Mouse (Mus musculus) embryonic facial prominence, embryonic 15.5 days (tissue): ENCODE data around the gene Arap2. TPM values are rescaled to one million over a fixed set of nuclear protein-coding genes. Genes with fewer than 3 reads are reported as not detected.

Experiments used
- ATAC-seq: fragments of 200-750 bp; cut with Nextera tagmentation; 2 replicates; pipeline ENCODE4 v1.8.0; 2017; ENCODE audit warnings: low read depth, moderate TSS enrichment; ENCODE audit not compliant: insufficient number of reproducible peaks, low FRiP score, low TSS enrichment
- H3K27ac ChIP-seq: fragments of 300-500 bp; sonication (generic); replicated peaks from 2 replicates; pipeline ENCODE4 v1.5.1; 2015; ENCODE audit warnings: mild to moderate bottlenecking, inconsistent platforms
- H3K27me3 ChIP-seq: fragments of 300-500 bp; sonication (generic); 2 replicates; pipeline ENCODE4 v1.6.1; 2015; ENCODE audit warnings: inconsistent platforms
- H3K36me3 ChIP-seq: fragments of 300-500 bp; sonication (generic); 2 replicates; pipeline ENCODE4 v1.6.1; 2015; ENCODE audit warnings: mild to moderate bottlenecking, inconsistent platforms
- H3K4me1 ChIP-seq: fragments of 300-500 bp; sonication (generic); 2 replicates; pipeline ENCODE4 v1.6.1; 2015; ENCODE audit warnings: inconsistent platforms
- H3K4me2 ChIP-seq: fragments of 300-500 bp; sonication (generic); replicated peaks from 2 replicates; pipeline ENCODE4 v1.6.1; 2015; ENCODE audit warnings: mild to moderate bottlenecking, inconsistent platforms
- H3K4me3 ChIP-seq: fragments of 300-500 bp; sonication (generic); replicated peaks from 2 replicates; pipeline ENCODE4 v1.5.1; 2015; ENCODE audit warnings: mild to moderate bottlenecking, inconsistent platforms
- H3K9ac ChIP-seq: fragments of 300-500 bp; sonication (generic); 2 replicates; pipeline ENCODE4 v1.6.1; 2015; ENCODE audit warnings: inconsistent platforms
- H3K9me3 ChIP-seq: fragments of 300-500 bp; sonication (generic); replicated peaks from 2 replicates; pipeline ENCODE4 v1.6.1; 2016; ENCODE audit warnings: inconsistent platforms
- WGBS: fragments of 180-500 bp; shearing (Covaris S2); methylation state at CpG from one replicate; pipeline ENCODE4 v1.1.7; 2015; 5-methylcytosine and 5-hydroxymethylcytosine counted together
- polyA plus RNA-seq: library from polyadenylated mRNA; unstranded; fragments of >200 nt; fragmentation: Nextera tagmentation; extraction: Ambion mirVana; gene quantifications from 2 replicates; pipeline ENCODE4 v1.2.1, GENCODE M21; 2015

The Arap2 gene
- polyA plus RNA-seq, 1 experiment from 2014 or later, result 12.9 TPM

DNA sequence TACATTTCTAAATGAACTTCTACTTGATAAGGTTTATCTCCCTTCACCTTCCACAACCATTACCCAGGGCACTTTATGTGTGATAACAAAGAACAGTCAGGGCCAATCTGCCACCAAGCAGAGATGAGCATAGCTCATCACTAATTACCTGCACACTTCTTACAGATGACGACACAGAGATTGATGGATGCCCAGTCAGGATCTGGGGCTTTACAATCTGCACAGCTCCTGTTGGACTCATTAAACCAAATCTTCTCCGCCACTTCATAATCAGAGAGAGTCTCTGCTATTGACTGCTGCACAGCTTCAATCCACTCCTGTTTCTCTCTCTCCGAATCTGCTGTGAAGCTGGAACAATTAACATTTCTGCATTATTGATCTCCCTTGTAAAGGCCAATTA is 82.8 kb downstream of the Arap2 start:
- Histone ChIP-seq H3K4me1 (no peaks in the 10 kb centered on the region), H3K9ac (no peak overlapping the region), H3K9me3 (no peaks in the 10 kb centered on the region), H3K36me3 (no peaks in the 10 kb centered on the region), H3K27me3 (no peaks in the 10 kb centered on the region), H3K4me2 (no peak overlapping the region), H3K4me3 (no peak overlapping the region), H3K27ac (no peak overlapping the region)
- no peak for ATAC-seq
- 77% methylated on average over 3 of the region's 3 CpGs for WGBS

- Histone ChIP-seq H3K27me3 (no peaks in the 10 kb centered on the region), H3K9ac (no peak overlapping the region), H3K4me1 (no peaks in the 10 kb centered on the region), H3K9me3 (no peaks in the 10 kb centered on the region), H3K4me2 (no peak overlapping the region), H3K27ac (no peak overlapping the region), H3K36me3 (no peaks in the 10 kb centered on the region), H3K4me3 (no peak overlapping the region)
- ATAC-seq, result no peak
- WGBS, result 86% methylated on average over 7 of the region's 7 CpGs
Observed at GRCm38 (mm10) chr5:62677390-62677789, 88.6 kb downstream of the Arap2 start.

- H3K4me1 ChIP-seq, result no peaks in the 10 kb centered on the region
- H3K4me3 ChIP-seq, result no peak overlapping the region
- WGBS, result 27% methylated on average over 9 of the region's 9 CpGs
- no peaks in the 10 kb centered on the region for H3K9me3 ChIP-seq
- no peaks in the 10 kb centered on the region for H3K36me3 ChIP-seq
- no peak for ATAC-seq
- H3K27ac ChIP-seq, result no peak overlapping the region
- no peak overlapping the region for H3K4me2 ChIP-seq
- no peaks in the 10 kb centered on the region for H3K27me3 ChIP-seq
- H3K9ac ChIP-seq, result no peak overlapping the region
Observed at GRCm38 (mm10) chr5:62672736-62673436, 93.1 kb downstream of the Arap2 start.

GRCm38 (mm10) chr5:62665329-62665728 is 100.6 kb downstream of the Arap2 start:
- Histone ChIP-seq H3K4me1 (no peaks in the 10 kb centered on the region), H3K4me2 (no peak overlapping the region), H3K9me3 (no peaks in the 10 kb centered on the region), H3K36me3 (no peaks in the 10 kb centered on the region), H3K9ac (no peak overlapping the region), H3K27ac (no peak overlapping the region), H3K4me3 (no peak overlapping the region), H3K27me3 (no peaks in the 10 kb centered on the region)
- ATAC-seq, result no peak

GRCm38 (mm10) chr5:62664847-62665246 is 101.1 kb downstream of the Arap2 start:
- no peak overlapping the region for H3K4me3 ChIP-seq
- H3K36me3 ChIP-seq, result no peaks in the 10 kb centered on the region
- H3K9ac ChIP-seq, result no peak overlapping the region
- no peak overlapping the region for H3K4me2 ChIP-seq
- H3K27me3 ChIP-seq, result no peaks in the 10 kb centered on the region
- no peaks in the 10 kb centered on the region for H3K4me1 ChIP-seq
- no peak overlapping the region for H3K27ac ChIP-seq
- H3K9me3 ChIP-seq, result no peaks in the 10 kb centered on the region
- ATAC-seq, result no peak
- WGBS, result 85% methylated on average over 4 of the region's 4 CpGs

- no peak overlapping the region for H3K4me3 ChIP-seq
- H3K27me3 ChIP-seq, result no peaks in the 10 kb centered on the region
- no peak for ATAC-seq
- H3K9ac ChIP-seq, result no peak overlapping the region
- H3K36me3 ChIP-seq, result no peaks in the 10 kb centered on the region
- H3K27ac ChIP-seq, result no peak overlapping the region
- no peaks in the 10 kb centered on the region for H3K9me3 ChIP-seq
- no peaks in the 10 kb centered on the region for H3K4me1 ChIP-seq
- WGBS, result 70% methylated on average over 1 of the region's 1 CpGs
- no peak overlapping the region for H3K4me2 ChIP-seq
Observed at GRCm38 (mm10) chr5:62663206-62663605, 102.8 kb downstream of the Arap2 start.

DNA sequence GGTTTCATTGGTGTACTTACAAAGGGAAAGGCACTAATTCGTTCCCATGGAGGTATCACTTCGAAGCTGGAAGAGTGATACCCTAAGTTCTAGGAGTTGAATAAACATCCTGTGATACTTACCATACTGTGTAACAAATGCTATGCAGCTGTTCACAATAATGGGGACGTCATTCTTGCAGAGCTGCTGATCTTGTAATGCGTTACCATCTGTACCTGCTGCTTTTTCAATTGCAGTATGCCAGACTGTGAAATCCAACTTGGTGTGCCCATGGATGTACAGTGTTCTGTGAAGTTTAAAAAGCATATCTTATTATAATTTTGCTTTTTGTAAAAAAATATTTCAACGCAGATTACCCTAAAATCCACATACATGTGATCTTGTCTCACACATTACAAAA is 112.0 kb downstream of the Arap2 start:
- no peak for ATAC-seq
- 44% methylated on average over 5 of the region's 5 CpGs for WGBS
- H3K36me3 ChIP-seq, result no peaks in the 10 kb centered on the region

DNA sequence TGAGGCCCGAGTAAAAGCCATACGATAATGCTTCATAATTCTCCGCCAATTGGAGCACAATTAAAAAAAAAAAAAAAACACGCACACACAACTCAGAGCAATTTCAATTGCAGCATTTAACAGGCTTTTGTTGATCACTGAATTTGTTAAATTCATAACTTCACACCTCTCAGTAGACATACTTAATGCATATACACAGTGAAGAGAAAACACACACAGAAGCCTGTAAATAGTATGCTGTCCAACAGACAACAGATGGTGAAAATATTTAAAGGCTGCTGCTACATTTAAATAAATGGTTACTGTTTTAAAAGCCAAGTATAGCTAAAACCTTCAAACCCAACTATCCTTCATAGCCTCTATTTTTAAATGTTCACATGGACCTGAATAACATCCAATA is 123.6 kb downstream of the Arap2 start:
- H3K4me3 ChIP-seq, result no peak overlapping the region
- no peak for ATAC-seq
- no peaks in the 10 kb centered on the region for H3K36me3 ChIP-seq
- no peaks in the 10 kb centered on the region for H3K9me3 ChIP-seq
- no peak overlapping the region for H3K4me2 ChIP-seq
- no peaks in the 10 kb centered on the region for H3K4me1 ChIP-seq
- WGBS, result 86% methylated on average over 4 of the region's 4 CpGs
- H3K9ac ChIP-seq, result no peak overlapping the region
- H3K27ac ChIP-seq, result no peak overlapping the region
- no peaks in the 10 kb centered on the region for H3K27me3 ChIP-seq

More for the DNA sequence above, 112.0 kb downstream of the Arap2 start:
- Histone ChIP-seq H3K9me3 (no peaks in the 10 kb centered on the region), H3K4me3 (no peak overlapping the region), H3K27ac (no peak overlapping the region), H3K27me3 (no peaks in the 10 kb centered on the region), H3K9ac (no peak overlapping the region), H3K4me2 (no peak overlapping the region), H3K4me1 (no peaks in the 10 kb centered on the region)

DNA sequence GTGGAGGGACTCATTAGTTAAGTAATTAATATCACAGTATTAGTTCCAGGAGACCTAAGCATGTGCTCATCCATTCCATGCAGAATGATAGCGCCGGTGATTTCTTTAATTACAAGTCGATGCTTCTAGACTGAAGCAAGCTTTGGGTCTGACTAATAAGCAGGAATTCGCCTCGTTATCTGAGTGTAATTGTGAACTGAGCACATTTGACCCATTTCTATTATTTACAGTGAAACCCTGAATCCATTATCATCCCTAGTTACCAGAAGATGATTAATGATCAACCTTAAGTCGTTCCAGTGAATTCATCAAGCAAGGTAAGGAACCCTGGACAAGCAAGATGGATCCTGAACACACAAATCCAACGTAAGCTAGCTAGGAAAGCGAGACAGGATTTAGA is 125.5 kb downstream of the Arap2 start:
- ATAC-seq, result no peak
- no peaks in the 10 kb centered on the region for H3K9me3 ChIP-seq
- no peak overlapping the region for H3K4me3 ChIP-seq
- H3K9ac ChIP-seq, result no peak overlapping the region
- H3K27ac ChIP-seq, result no peak overlapping the region
- H3K4me1 ChIP-seq, result no peaks in the 10 kb centered on the region
- no peaks in the 10 kb centered on the region for H3K36me3 ChIP-seq
- no peak overlapping the region for H3K4me2 ChIP-seq
- H3K27me3 ChIP-seq, result no peaks in the 10 kb centered on the region
- WGBS, result 86% methylated on average over 8 of the region's 8 CpGs

GRCm38 (mm10) chr5:62636341-62636740 is 129.6 kb downstream of the Arap2 start:
- ATAC-seq, result no peak
- no peak overlapping the region for H3K9ac ChIP-seq
- 88% methylated on average over 3 of the region's 3 CpGs for WGBS
- H3K27me3 ChIP-seq, result no peaks in the 10 kb centered on the region
- no peaks in the 10 kb centered on the region for H3K9me3 ChIP-seq
- H3K4me3 ChIP-seq, result no peak overlapping the region
- no peak overlapping the region for H3K27ac ChIP-seq
- no peaks in the 10 kb centered on the region for H3K36me3 ChIP-seq
- H3K4me1 ChIP-seq, result no peaks in the 10 kb centered on the region
- H3K4me2 ChIP-seq, result no peak overlapping the region

GRCm38 (mm10) chr5:62628901-62629300 is 137.1 kb downstream of the Arap2 start:
- ATAC-seq, result no peak
- 83% methylated on average over 5 of the region's 5 CpGs for WGBS

GRCm38 (mm10) chr5:62622848-62623479 is 143.0 kb downstream of the Arap2 start:
- Histone ChIP-seq H3K27ac (no peak overlapping the region), H3K4me2 (no peak overlapping the region), H3K27me3 (no peaks in the 10 kb centered on the region), H3K9me3 (no peaks in the 10 kb centered on the region), H3K9ac (no peak overlapping the region), H3K36me3 (no peaks in the 10 kb centered on the region), H3K4me1 (no peaks in the 10 kb centered on the region), H3K4me3 (no peak overlapping the region)
- ATAC-seq, result no peak
- 84% methylated on average over 11 of the region's 11 CpGs for WGBS

More at GRCm38 (mm10) chr5:62628901-62629300, 137.1 kb downstream of the Arap2 start:
- H3K4me1 ChIP-seq, result no peaks in the 10 kb centered on the region
- H3K27ac ChIP-seq, result no peak overlapping the region
- no peak overlapping the region for H3K4me2 ChIP-seq
- H3K36me3 ChIP-seq, result no peaks in the 10 kb centered on the region
- no peak overlapping the region for H3K9ac ChIP-seq
- H3K9me3 ChIP-seq, result no peaks in the 10 kb centered on the region
- no peak overlapping the region for H3K4me3 ChIP-seq
- no peaks in the 10 kb centered on the region for H3K27me3 ChIP-seq
